Mouse (Mus musculus): Measurements from ENCODE around the gene Pknox2. TPM values are rescaled to one million over a fixed set of nuclear protein-coding genes. Genes with fewer than 3 reads are reported as not detected.

Pknox2 gene
- polyA plus RNA-seq, 1 experiment from 2014 or later = 18.4 TPM

DNA sequence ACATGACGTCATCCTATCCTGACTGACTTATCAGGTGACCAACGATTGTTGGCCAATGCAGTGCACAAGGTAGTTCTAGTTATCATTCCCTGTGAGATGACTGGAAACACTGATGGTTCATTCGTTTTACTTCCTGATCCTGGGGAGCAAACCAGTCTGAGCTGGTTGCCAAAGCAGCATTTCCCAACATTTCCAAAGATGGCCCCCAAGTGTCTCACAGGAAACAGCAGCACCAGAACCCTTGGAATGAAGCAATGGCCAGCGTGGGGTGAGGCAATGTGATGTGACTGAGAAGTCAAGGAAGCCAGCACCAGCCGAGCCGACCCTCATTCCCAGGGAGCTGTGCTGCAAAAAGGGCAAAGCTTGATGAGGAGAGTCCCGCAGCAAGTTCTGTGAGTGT lies 13.7 kb downstream of the Pknox2 start:
- Histone ChIP-seq H3K36me3 (ENCODE audit: control insufficient read depth, insufficient read depth, low read length) (no peaks in the 10 kb centered on the region), H3K9me3 (ENCODE audit: control insufficient read depth, low read length) (0 out of 2 replicates have a peak, but pooled peaks cover 5% of the 10 kb centered on the region), H3K27ac (replicated peaks; ENCODE audit: low read depth, low read length) (no peak overlapping the region), H3K4me3 (replicated peaks; ENCODE audit: low read depth, low read length) (no peak overlapping the region), H3K4me1 (ENCODE audit: control insufficient read depth, insufficient read depth, low read length) (no peaks in the 10 kb centered on the region), H3K27me3 (ENCODE audit: control insufficient read depth, insufficient read depth, low read length) (no peaks in the 10 kb centered on the region), H3K9ac (replicated peaks; ENCODE audit: low read length) (no peak overlapping the region), H3K4me2 (ENCODE audit: low read length) (no peak overlapping the region)
- ATAC-seq (ENCODE audit: low FRiP score, low TSS enrichment) (no peak), DNase-seq (no peak)
- 90% methylated on average over 7 of the region's 7 CpGs for WGBS

- no peak for ATAC-seq (ENCODE audit: low FRiP score, low TSS enrichment)
- H3K27me3 ChIP-seq (ENCODE audit: control insufficient read depth, insufficient read depth, low read length) = no peaks in the 10 kb centered on the region
- H3K27ac ChIP-seq (replicated peaks; ENCODE audit: low read depth, low read length) = no peak overlapping the region
- H3K36me3 ChIP-seq (ENCODE audit: control insufficient read depth, insufficient read depth, low read length) = no peaks in the 10 kb centered on the region
- DNase-seq = no peak
- no peak overlapping the region for H3K4me2 ChIP-seq (ENCODE audit: low read length)
- 0 out of 2 replicates have a peak, but pooled peaks cover 5% of the 10 kb centered on the region for H3K9me3 ChIP-seq (ENCODE audit: control insufficient read depth, low read length)
- WGBS = 90% methylated on average over 6 of the region's 6 CpGs
- H3K4me1 ChIP-seq (ENCODE audit: control insufficient read depth, insufficient read depth, low read length) = no peaks in the 10 kb centered on the region
- no peak overlapping the region for H3K4me3 ChIP-seq (replicated peaks; ENCODE audit: low read depth, low read length)
- no peak overlapping the region for H3K9ac ChIP-seq (replicated peaks; ENCODE audit: low read length)
Measured at GRCm38 (mm10) chr9:37129046-37129445, 18.2 kb downstream of the Pknox2 start.

GRCm38 (mm10) chr9:37126197-37126596 lies 21.0 kb downstream of the Pknox2 start:
- Histone ChIP-seq H3K4me3 (replicated peaks; ENCODE audit: low read depth, low read length) (no peak overlapping the region), H3K4me2 (ENCODE audit: low read length) (no peak overlapping the region), H3K27ac (replicated peaks; ENCODE audit: low read depth, low read length) (no peak overlapping the region), H3K9me3 (ENCODE audit: control insufficient read depth, low read length) (0 out of 2 replicates have a peak, but pooled peaks cover 5% of the 10 kb centered on the region), H3K27me3 (ENCODE audit: control insufficient read depth, insufficient read depth, low read length) (no peaks in the 10 kb centered on the region), H3K9ac (replicated peaks; ENCODE audit: low read length) (no peak overlapping the region), H3K36me3 (ENCODE audit: control insufficient read depth, insufficient read depth, low read length) (no peaks in the 10 kb centered on the region), H3K4me1 (ENCODE audit: control insufficient read depth, insufficient read depth, low read length) (peaks cover 10% of the 10 kb centered on the region; the same call in 1 of the 2 replicates)
- WGBS = 96% methylated on average over 2 of the region's 2 CpGs
- ATAC-seq (ENCODE audit: low FRiP score, low TSS enrichment) = no peak
- no peak for DNase-seq

DNA sequence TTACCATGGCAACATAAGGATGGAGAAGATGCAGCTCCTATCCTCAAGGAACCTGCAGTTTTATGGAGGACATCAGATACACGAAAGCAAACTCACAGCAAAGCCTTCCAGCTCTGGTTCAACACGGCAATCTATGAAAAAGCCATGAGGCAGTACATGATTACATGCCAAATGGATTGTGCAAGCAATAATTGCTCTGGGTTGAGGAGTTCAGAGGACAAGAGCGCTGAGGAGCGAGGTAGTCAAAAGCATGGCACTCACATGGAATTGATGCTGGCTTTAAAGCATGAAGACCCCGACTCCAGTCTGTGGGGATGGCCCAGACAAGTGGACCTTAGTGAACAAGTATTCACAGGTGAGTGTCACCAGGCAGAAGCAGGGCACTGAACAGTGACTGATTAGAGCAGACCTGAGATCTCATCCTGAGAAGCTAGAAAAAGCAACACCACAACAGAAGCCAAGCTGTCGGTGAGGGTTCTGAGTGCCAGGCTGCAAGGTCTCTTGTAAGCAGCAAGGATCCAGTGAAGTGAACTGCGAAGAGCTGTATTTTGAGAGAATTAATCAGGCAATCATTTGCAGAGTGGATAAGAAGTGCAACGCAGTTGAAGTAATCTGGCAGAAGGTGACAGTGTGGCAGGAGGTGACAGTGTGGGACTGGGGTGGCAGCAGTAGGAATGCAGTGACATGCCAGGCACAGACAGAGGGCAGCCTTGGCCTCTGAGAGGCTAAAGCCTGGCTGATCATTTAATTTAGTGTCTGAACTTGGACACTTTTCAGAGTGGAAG lies 22.3 kb downstream of the Pknox2 start:
- Histone ChIP-seq H3K4me3 (replicated peaks; ENCODE audit: low read depth, low read length) (no peak overlapping the region), H3K27ac (replicated peaks; ENCODE audit: low read depth, low read length) (no peak overlapping the region), H3K36me3 (ENCODE audit: control insufficient read depth, insufficient read depth, low read length) (no peaks in the 10 kb centered on the region), H3K4me1 (ENCODE audit: control insufficient read depth, insufficient read depth, low read length) (peaks cover 10% of the 10 kb centered on the region; the same call in 1 of the 2 replicates), H3K9ac (replicated peaks; ENCODE audit: low read length) (no peak overlapping the region), H3K27me3 (ENCODE audit: control insufficient read depth, insufficient read depth, low read length) (no peaks in the 10 kb centered on the region), H3K4me2 (ENCODE audit: low read length) (no peak overlapping the region), H3K9me3 (ENCODE audit: control insufficient read depth, low read length) (no peaks in the 10 kb centered on the region)
- ATAC-seq (ENCODE audit: low FRiP score, low TSS enrichment) = no peak
- DNase-seq = no peak
- 85% methylated on average over 8 of the region's 8 CpGs for WGBS

DNA sequence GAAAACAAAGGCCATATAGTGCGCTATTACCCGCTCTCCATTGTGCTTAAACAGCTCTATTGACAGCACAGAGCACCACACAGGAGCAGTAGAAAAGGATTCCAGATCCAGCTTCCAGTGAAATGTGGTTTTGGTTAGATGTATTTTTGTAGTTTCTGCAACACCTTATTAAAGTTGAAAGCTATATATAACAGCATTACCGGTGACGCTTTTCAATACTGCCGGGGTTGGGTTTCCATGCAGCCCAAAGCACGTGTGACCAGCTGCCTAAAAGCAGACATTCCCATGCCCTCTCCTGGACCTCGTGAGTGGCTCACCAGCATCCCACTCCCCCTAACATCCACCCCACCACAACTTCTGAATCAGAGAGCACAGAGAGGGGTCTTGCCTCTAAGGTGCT lies 23.8 kb downstream of the Pknox2 start:
- no peak overlapping the region for H3K4me2 ChIP-seq (ENCODE audit: low read length)
- no peak overlapping the region for H3K9ac ChIP-seq (replicated peaks; ENCODE audit: low read length)
- H3K27ac ChIP-seq (replicated peaks; ENCODE audit: low read depth, low read length) = no peak overlapping the region
- DNase-seq (no peak), ATAC-seq (ENCODE audit: low FRiP score, low TSS enrichment) (no peak)
- no peaks in the 10 kb centered on the region for H3K27me3 ChIP-seq (ENCODE audit: control insufficient read depth, insufficient read depth, low read length)
- WGBS = 63% methylated on average over 7 of the region's 7 CpGs
- H3K4me3 ChIP-seq (replicated peaks; ENCODE audit: low read depth, low read length) = no peak overlapping the region
- no peaks in the 10 kb centered on the region for H3K9me3 ChIP-seq (ENCODE audit: control insufficient read depth, low read length)
- peaks cover 10% of the 10 kb centered on the region; the same call in 1 of the 2 replicates for H3K4me1 ChIP-seq (ENCODE audit: control insufficient read depth, insufficient read depth, low read length)
- H3K36me3 ChIP-seq (ENCODE audit: control insufficient read depth, insufficient read depth, low read length) = no peaks in the 10 kb centered on the region

DNA sequence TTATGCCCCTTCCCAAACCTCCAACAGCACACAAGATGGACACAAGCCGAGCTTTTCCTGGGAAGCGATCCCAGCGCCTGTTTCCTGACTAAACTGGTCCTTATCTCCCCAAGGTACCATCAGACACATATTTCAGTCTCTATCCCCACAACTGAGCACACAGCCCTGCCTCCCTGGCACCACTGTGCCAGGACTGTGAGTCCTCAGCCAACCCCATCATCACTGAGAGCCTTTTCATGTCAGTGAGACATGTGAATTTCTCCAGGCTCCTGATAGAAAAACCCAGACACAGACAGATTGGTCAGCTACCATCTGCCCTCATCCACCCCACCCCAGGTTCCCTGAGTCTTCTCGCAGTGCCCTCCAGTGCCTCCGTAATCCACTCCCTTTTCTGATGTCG lies 24.2 kb downstream of the Pknox2 start:
- 57% methylated on average over 6 of the region's 6 CpGs for WGBS
- no peaks in the 10 kb centered on the region for H3K9me3 ChIP-seq (ENCODE audit: control insufficient read depth, low read length)
- no peak overlapping the region for H3K27ac ChIP-seq (replicated peaks; ENCODE audit: low read depth, low read length)
- no peak for ATAC-seq (ENCODE audit: low FRiP score, low TSS enrichment)
- no peaks in the 10 kb centered on the region for H3K27me3 ChIP-seq (ENCODE audit: control insufficient read depth, insufficient read depth, low read length)
- no peaks in the 10 kb centered on the region for H3K36me3 ChIP-seq (ENCODE audit: control insufficient read depth, insufficient read depth, low read length)
- no peak overlapping the region for H3K9ac ChIP-seq (replicated peaks; ENCODE audit: low read length)
- no peak for DNase-seq
- H3K4me2 ChIP-seq (ENCODE audit: low read length) = no peak overlapping the region
- no peak overlapping the region for H3K4me3 ChIP-seq (replicated peaks; ENCODE audit: low read depth, low read length)
- H3K4me1 ChIP-seq (ENCODE audit: control insufficient read depth, insufficient read depth, low read length) = peaks cover 10% of the 10 kb centered on the region; the same call in 1 of the 2 replicates

DNA sequence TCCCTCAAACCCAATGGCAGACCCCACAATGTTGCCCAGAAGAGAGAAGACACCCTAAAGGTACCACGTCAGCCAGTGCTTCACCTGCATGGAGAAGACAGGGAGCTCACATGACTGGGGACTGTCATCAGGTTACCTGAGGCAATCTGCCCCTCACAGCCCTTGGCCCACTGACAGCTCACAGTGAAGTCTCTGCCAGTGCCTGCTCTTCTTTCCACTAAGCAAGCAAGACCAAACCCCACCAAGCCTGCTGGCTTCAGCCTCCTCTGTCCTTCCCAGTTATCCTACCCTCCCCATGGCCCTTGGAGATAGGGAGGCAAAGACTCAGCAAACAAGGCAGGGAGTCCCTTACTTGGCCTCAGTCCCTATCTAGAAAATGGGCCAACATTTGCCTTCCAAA lies 24.8 kb downstream of the Pknox2 start:
- Histone ChIP-seq H3K9ac (replicated peaks; ENCODE audit: low read length) (no peak overlapping the region), H3K9me3 (ENCODE audit: control insufficient read depth, low read length) (no peaks in the 10 kb centered on the region), H3K27ac (replicated peaks; ENCODE audit: low read depth, low read length) (no peak overlapping the region), H3K4me2 (ENCODE audit: low read length) (no peak overlapping the region), H3K4me1 (ENCODE audit: control insufficient read depth, insufficient read depth, low read length) (peaks cover 10% of the 10 kb centered on the region; the same call in 1 of the 2 replicates), H3K36me3 (ENCODE audit: control insufficient read depth, insufficient read depth, low read length) (no peaks in the 10 kb centered on the region), H3K4me3 (replicated peaks; ENCODE audit: low read depth, low read length) (no peak overlapping the region), H3K27me3 (ENCODE audit: control insufficient read depth, insufficient read depth, low read length) (no peaks in the 10 kb centered on the region)
- WGBS = 45% methylated on average over 1 of the region's 1 CpGs
- no peak for DNase-seq
- ATAC-seq (ENCODE audit: low FRiP score, low TSS enrichment) = no peak

GRCm38 (mm10) chr9:37121761-37122331 lies 25.4 kb downstream of the Pknox2 start:
- Histone ChIP-seq H3K36me3 (ENCODE audit: control insufficient read depth, insufficient read depth, low read length) (no peaks in the 10 kb centered on the region), H3K27ac (replicated peaks; ENCODE audit: low read depth, low read length) (no peak overlapping the region)
- DNase-seq = no peak

GRCm38 (mm10) chr9:37120801-37121200 lies 26.4 kb downstream of the Pknox2 start:
- Histone ChIP-seq H3K27ac (replicated peaks; ENCODE audit: low read depth, low read length) (no peak overlapping the region), H3K9me3 (ENCODE audit: control insufficient read depth, low read length) (no peaks in the 10 kb centered on the region), H3K4me3 (replicated peaks; ENCODE audit: low read depth, low read length) (no peak overlapping the region), H3K4me1 (ENCODE audit: control insufficient read depth, insufficient read depth, low read length) (peaks cover 19% of the 10 kb centered on the region; the same call in 1 of the 2 replicates), H3K4me2 (ENCODE audit: low read length) (no peak overlapping the region), H3K9ac (replicated peaks; ENCODE audit: low read length) (no peak overlapping the region), H3K36me3 (ENCODE audit: control insufficient read depth, insufficient read depth, low read length) (no peaks in the 10 kb centered on the region), H3K27me3 (ENCODE audit: control insufficient read depth, insufficient read depth, low read length) (no peaks in the 10 kb centered on the region)
- ATAC-seq (ENCODE audit: low FRiP score, low TSS enrichment) = no peak
- WGBS = 83% methylated on average over 6 of the region's 6 CpGs
- no peak for DNase-seq

More at GRCm38 (mm10) chr9:37121761-37122331, 25.4 kb downstream of the Pknox2 start:
- no peak overlapping the region for H3K9ac ChIP-seq (replicated peaks; ENCODE audit: low read length)
- H3K9me3 ChIP-seq (ENCODE audit: control insufficient read depth, low read length) = no peaks in the 10 kb centered on the region
- no peak overlapping the region for H3K4me2 ChIP-seq (ENCODE audit: low read length)
- peaks cover 12% of the 10 kb centered on the region; the same call in 1 of the 2 replicates for H3K4me1 ChIP-seq (ENCODE audit: control insufficient read depth, insufficient read depth, low read length)
- H3K27me3 ChIP-seq (ENCODE audit: control insufficient read depth, insufficient read depth, low read length) = no peaks in the 10 kb centered on the region
- 30% methylated on average over 4 of the region's 4 CpGs for WGBS
- no peak overlapping the region for H3K4me3 ChIP-seq (replicated peaks; ENCODE audit: low read depth, low read length)
- no peak for ATAC-seq (ENCODE audit: low FRiP score, low TSS enrichment)

Data from midbrain, embryonic 14.5 days (tissue).